Mouse (Mus musculus) hindbrain, embryonic 13.5 days (tissue): ENCODE measurements at regions not wholly inside any gene's neighbourhood (a gene's known extent, or its start where the extent isn't known, plus 50 kb on each side); places are given as distances from the start of the nearest gene placed in this dataset.

Experiments used
- ATAC-seq: fragments of 200-750 bp; cut with Nextera tagmentation; 2 replicates; pipeline ENCODE4 v1.8.0; 2017; ENCODE audit warnings: moderate TSS enrichment; ENCODE audit not compliant: low FRiP score
- H3K27ac ChIP-seq: fragments of 300-500 bp; sonication (generic); 2 replicates; pipeline ENCODE4 v1.5.1; 2015; ENCODE audit warnings: inconsistent platforms, mild to moderate bottlenecking, moderate library complexity
- H3K27me3 ChIP-seq: fragments of 300-500 bp; sonication (generic); 2 replicates; pipeline ENCODE4 v1.6.1; 2015; ENCODE audit warnings: mild to moderate bottlenecking, inconsistent platforms
- H3K36me3 ChIP-seq: fragments of 300-500 bp; sonication (generic); 2 replicates; pipeline ENCODE4 v1.6.1; 2015; ENCODE audit warnings: mild to moderate bottlenecking, inconsistent platforms
- H3K4me1 ChIP-seq: fragments of 300-500 bp; sonication (generic); replicated peaks from 2 replicates; pipeline ENCODE4 v1.6.1; 2015; ENCODE audit warnings: inconsistent platforms
- H3K4me2 ChIP-seq: fragments of 300-500 bp; sonication (generic); 2 replicates; pipeline ENCODE4 v1.6.1; 2015; ENCODE audit warnings: inconsistent platforms, mild to moderate bottlenecking, moderate library complexity
- H3K4me3 ChIP-seq: fragments of 300-500 bp; sonication (generic); 2 replicates; pipeline ENCODE4 v1.5.1; 2015; ENCODE audit warnings: mild to moderate bottlenecking, inconsistent platforms
- H3K9ac ChIP-seq: fragments of 300-500 bp; sonication (generic); 2 replicates; pipeline ENCODE4 v1.6.1; 2015; ENCODE audit warnings: mild to moderate bottlenecking, inconsistent platforms
- H3K9me3 ChIP-seq: fragments of 300-500 bp; sonication (generic); 2 replicates; pipeline ENCODE4 v1.6.1; 2016; ENCODE audit warnings: inconsistent platforms
- WGBS: fragments of 180-500 bp; shearing (Covaris S2); methylation state at CpG from one replicate; pipeline ENCODE4 v1.1.7; 2015; 5-methylcytosine and 5-hydroxymethylcytosine counted together

DNA sequence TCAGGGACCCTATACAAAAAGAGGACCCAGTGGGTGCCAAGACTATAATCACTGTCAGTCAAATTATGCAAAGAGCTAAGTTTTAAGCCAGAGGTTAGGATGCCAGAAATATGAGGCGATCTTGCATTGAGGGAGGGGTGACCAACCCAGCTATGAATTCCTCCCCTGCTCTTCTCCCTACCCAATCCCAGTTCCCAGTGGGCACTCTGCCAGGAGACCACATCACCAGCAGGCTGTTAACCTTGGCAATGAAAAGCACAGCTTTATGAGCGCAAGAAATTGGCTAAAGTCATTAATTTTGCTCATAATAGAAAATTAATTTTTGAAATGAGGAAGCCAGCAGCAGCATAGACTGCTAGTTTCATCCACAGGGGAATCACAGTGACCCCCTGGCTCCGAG, 65.7 kb upstream of the B3gat1 start:
- H3K4me3 ChIP-seq, result no peak overlapping the region

DNA sequence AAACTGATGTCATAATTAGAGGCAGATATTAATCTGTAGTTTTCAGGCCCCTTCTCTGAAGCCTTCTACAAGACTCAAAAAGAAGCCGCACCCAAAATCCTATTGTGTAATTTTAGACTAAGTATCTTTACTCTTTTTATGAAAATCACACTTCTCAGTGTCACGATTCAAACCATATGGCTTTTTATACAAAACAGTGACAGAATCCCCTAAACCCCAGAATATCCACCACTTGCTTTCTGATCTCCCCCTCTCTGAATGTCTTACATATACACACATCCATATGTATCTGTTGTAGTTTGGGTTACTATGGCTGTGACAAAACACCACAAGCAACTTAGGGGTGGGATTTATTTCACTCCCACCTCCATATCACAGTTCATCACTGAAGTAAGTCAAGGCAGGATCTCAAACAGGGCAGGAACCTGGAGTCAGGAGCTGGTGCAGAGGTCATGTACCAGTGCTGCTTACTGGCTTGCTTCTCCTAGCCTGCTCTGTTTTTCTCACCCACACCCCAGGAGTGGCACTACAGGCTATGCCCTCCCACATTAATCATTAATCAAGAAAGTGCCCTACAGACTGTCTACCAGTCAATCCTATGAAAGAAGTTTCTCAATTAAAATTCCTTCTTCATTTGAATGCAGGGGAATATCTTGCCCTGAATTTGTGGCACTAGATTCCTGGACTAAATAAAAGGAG, 59.3 kb upstream of the B3gat1 start:
- Histone ChIP-seq H3K4me3 (no peak overlapping the region), H3K9ac (no peak overlapping the region), H3K27ac (no peak overlapping the region), H3K4me1 (no peaks in the 10 kb centered on the region), H3K4me2 (no peak overlapping the region), H3K9me3 (no peaks in the 10 kb centered on the region), H3K36me3 (no peaks in the 10 kb centered on the region), H3K27me3 (no peaks in the 10 kb centered on the region)
- no peak for ATAC-seq
- WGBS, result 94% methylated on average over 2 of the region's 2 CpGs

More for the DNA sequence above, 65.7 kb upstream of the B3gat1 start:
- no peak; the same call in 1 of the 2 replicates for ATAC-seq
- no peaks in the 10 kb centered on the region for H3K27me3 ChIP-seq
- no peak overlapping the region for H3K4me2 ChIP-seq
- 0 out of 2 replicates have a peak, but pooled peaks cover 3% of the 10 kb centered on the region for H3K4me1 ChIP-seq
- H3K27ac ChIP-seq, result no peak overlapping the region
- H3K36me3 ChIP-seq, result no peaks in the 10 kb centered on the region
- no peaks in the 10 kb centered on the region for H3K9me3 ChIP-seq
- WGBS, result 72% methylated on average over 3 of the region's 3 CpGs
- no peak overlapping the region for H3K9ac ChIP-seq

DNA sequence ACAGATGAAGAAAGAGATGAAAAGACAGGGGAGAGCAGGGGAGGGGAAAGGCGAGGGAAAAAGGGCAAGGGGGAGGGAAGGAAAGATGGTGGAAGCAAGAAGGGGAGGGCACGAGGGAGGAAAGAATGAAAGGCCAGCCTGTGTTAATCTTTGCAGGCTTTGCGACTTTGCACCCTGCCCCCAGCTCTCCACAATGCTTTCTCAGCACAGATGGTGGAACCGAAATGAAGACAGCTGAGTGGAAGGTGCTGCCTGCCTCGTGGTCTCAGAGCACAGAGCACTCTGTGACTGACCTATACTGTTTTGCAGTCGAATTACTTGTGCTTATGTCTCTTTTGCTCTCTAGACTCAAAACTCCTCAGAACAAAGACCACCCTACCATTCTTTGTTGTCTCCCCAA, 55.2 kb upstream of the B3gat1 start:
- WGBS, result 19% methylated on average over 6 of the region's 6 CpGs
- no peak for ATAC-seq
- no peak overlapping the region for H3K27ac ChIP-seq
- no peaks in the 10 kb centered on the region for H3K4me1 ChIP-seq
- no peak overlapping the region for H3K9ac ChIP-seq
- no peaks in the 10 kb centered on the region for H3K36me3 ChIP-seq
- no peaks in the 10 kb centered on the region for H3K9me3 ChIP-seq
- H3K4me2 ChIP-seq, result no peak overlapping the region
- H3K27me3 ChIP-seq, result no peaks in the 10 kb centered on the region
- no peak overlapping the region for H3K4me3 ChIP-seq

DNA sequence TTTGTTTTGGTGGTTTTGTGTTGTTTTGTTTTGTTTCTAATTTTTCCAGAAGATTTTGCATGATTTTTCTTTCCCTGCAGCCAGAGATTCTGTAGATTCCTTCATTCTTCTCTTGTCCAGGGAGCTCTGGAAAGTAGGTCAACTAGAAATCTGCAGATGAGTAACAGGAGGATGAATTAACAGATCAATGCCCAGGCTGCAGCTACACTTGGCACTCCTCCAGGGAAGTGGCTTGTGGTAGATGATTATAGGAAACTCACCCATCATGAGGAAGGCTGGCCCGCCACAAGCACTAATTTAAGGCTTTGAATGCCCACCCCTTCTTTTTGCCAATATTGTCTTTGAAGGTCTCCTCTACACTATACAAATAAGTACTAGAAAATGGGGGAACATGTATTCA, 52.0 kb upstream of the B3gat1 start:
- Histone ChIP-seq H3K4me1 (no peaks in the 10 kb centered on the region), H3K27me3 (no peaks in the 10 kb centered on the region), H3K36me3 (no peaks in the 10 kb centered on the region), H3K9ac (no peak overlapping the region), H3K9me3 (no peaks in the 10 kb centered on the region), H3K4me3 (no peak overlapping the region), H3K27ac (no peak overlapping the region), H3K4me2 (no peak overlapping the region)
- ATAC-seq, result no peak
- WGBS, result 85% methylated on average over 1 of the region's 1 CpGs
